In the genomic region with DNA sequence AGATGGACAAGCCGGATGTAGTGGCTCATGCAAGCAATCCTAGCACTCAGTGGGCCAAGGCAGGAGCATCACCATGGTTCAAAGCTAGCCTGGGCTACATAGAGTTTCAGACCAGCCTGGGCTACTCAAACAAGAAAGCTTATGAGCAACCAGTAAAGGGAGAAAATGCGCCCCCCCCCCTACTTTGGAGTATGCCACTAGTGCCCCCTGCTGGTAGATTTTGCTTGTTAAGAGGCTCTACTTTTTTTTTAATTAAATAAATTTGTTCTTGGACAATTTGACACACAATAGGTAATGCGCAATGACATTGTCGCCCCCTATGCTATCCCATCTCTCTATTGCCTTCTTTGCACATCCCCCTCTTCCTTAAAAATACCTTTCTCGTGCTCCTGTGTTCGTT, we compare ENCODE assay signal across 8 mouse cellular contexts. TPM values are rescaled to one million over a fixed set of nuclear protein-coding genes. Genes with fewer than 3 reads are reported as not detected.
A peak's percentile ranks its signal among the peaks of the same experiment; 100 is the strongest.
DNase-seq lines count a peak whose midpoint lies in the region; TF ChIP-seq lines count a peak whose summit lies in the region.

No protein-coding gene starts in this region.

- WGBS in small intestine, adult 2 months = 53% methylated on average over 6 of the region's 6 CpGs

- H3K9ac ChIP-seq in ES-E14 (ENCODE audit: insufficient read depth, low read depth, low read length, poor library complexity, severe bottlenecking) = no peak overlapping the region

- intact Hi-C loops in left cerebral cortex, postnatal 4 days (cut with DNase I) = no loop called here
- intact Hi-C loops in left cerebral cortex, postnatal 10 days (cut with DNase I) = no loop called here

- peak; percentile 56 to 73 for DNase-seq in cerebellum, postnatal 10 days
- DNase-seq in cerebellum, adult 11-12 months = no peak
- peak; percentile 25 for DNase-seq in left cerebral cortex, postnatal 4 days
- DNase-seq in left cerebral cortex, postnatal 10 days (ENCODE audit: extremely low spot score in 1 of 2, low spot score in 2 of 2) = no peak
- DNase-seq in ES-E14 (ENCODE audit: low read depth, low spot score) = peak; percentile 42
- DNase-seq in fibroblast of lung, adult 2 months (ENCODE audit: low read depth) = peak; percentile 6
- DNase-seq in left cerebral cortex, adult 8-10 months (ENCODE audit: low spot score in 2 of 2) = no peak

- in situ Hi-C loops in ES-E14 (cut with MboI; ENCODE audit: low sequenced_read_pairs in 2 of 2, unreplicated experiment in 2 of 2) = no loop called here

- no peak for TF ChIP-seq POLR2A in small intestine, adult 2 months (IDR thresholded peaks at IDR 0.05; ENCODE audit: low read depth, low read length)

- H3K4me3 ChIP-seq in ES-E14 (ENCODE audit: insufficient read depth in 1 of 2, low read depth in 1 of 2, low read length in 2 of 2, poor library complexity in 1 of 2, severe bottlenecking in 1 of 2) = no peak overlapping the region
- H3K4me3 ChIP-seq in small intestine, adult 2 months (ENCODE audit: low read depth, low read length) = no peak overlapping the region

- peak; percentile 49; the same call in 1 of the 2 replicates for TF ChIP-seq CTCF in small intestine, adult 2 months (IDR thresholded peaks at IDR 0.05; ENCODE audit: extremely low read depth, insufficient read length, insufficient replicate concordance, low read depth, low read length)

- no peaks in the 10 kb centered on the region for H3K27me3 ChIP-seq in small intestine, adult 2 months (ENCODE audit: control insufficient read depth, insufficient read depth, low read length)

- no peaks in the 10 kb centered on the region for H3K9me3 ChIP-seq in ES-E14 (ENCODE audit: control insufficient read depth, insufficient read depth, low read depth, low read length)

- H3K36me3 ChIP-seq in ES-E14 (ENCODE audit: control insufficient read depth, insufficient read depth, low read length, poor library complexity, severe bottlenecking) = no peaks in the 10 kb centered on the region
- H3K36me3 ChIP-seq in small intestine, adult 2 months (ENCODE audit: control insufficient read depth, insufficient read depth, low read length) = no peaks in the 10 kb centered on the region

- no peaks in the 10 kb centered on the region for H3K4me1 ChIP-seq in ES-E14 (ENCODE audit: control insufficient read depth in 2 of 2, insufficient read depth in 2 of 2, low read length in 2 of 2, poor library complexity in 1 of 2)
- H3K4me1 ChIP-seq in small intestine, adult 2 months (ENCODE audit: control insufficient read depth, insufficient read depth, insufficient read length, low read length) = no peaks in the 10 kb centered on the region

- no peak overlapping the region for H3K27ac ChIP-seq in ES-E14 (ENCODE audit: insufficient read depth, low read depth, low read length, poor library complexity, severe bottlenecking)
- no peak overlapping the region for H3K27ac ChIP-seq in small intestine, adult 2 months (ENCODE audit: insufficient read depth, low read depth, low read length)

TF ChIP-seq in ES-E14, 5 proteins besides CTCF, POLR2A, EP300 and RAD21:
- TF ChIP-seq ZNF384 (IDR thresholded peaks at IDR 0.05; ENCODE audit: low read depth, low read length) (peak; percentile 87), ZC3H11A (IDR thresholded peaks at IDR 0.05; ENCODE audit: borderline replicate concordance, low read depth, low read length) (peak; percentile 34; the same call in 1 of the 2 replicates), MAFK (IDR thresholded peaks at IDR 0.05; ENCODE audit: insufficient read depth, low read depth, low read length) (no peak)

RNA-seq across cellular contexts. Expression of gene Slc47a1, which starts 9.9 kb away (rescaled TPM):
- total RNA-seq in left cerebral cortex, postnatal 4 days (2021) = 1 to 10 TPM; 1.5 to 2.1 TPM
- total RNA-seq in left cerebral cortex, postnatal 10 days (2021) = 1 to 10 TPM; 2.3 to 3.1 TPM
- 31.6 and 32.2 TPM in 2 replicates for total RNA-seq in ES-E14 (2012; rRNA removed)
- 9.7 and 25.8 TPM in 2 replicates for polyA plus RNA-seq in small intestine, adult 2 months (2012; rRNA removed)
- total RNA-seq in left cerebral cortex, adult 8-10 months (2022) = 1 to 10 TPM; 1.6 to 3.3 (median 2.9) TPM

RNA-seq across cellular contexts. Expression of gene Slc47a2, which starts 45.4 kb away (rescaled TPM):
- under 1 TPM; 0.20 to 0.28 TPM for total RNA-seq in left cerebral cortex, postnatal 4 days (2021)
- total RNA-seq in left cerebral cortex, postnatal 10 days (2021) = under 1 TPM; 0.43 to 0.51 TPM
- total RNA-seq in ES-E14 (2012; rRNA removed) = 4.1 and 5.9 TPM in 2 replicates
- polyA plus RNA-seq in small intestine, adult 2 months (2012; rRNA removed) = 0.06 TPM in 1 of 2 replicates, not detected in the other
- total RNA-seq in left cerebral cortex, adult 8-10 months (2022) = under 1 TPM; 0.23 to 0.55 (median 0.27) TPM

Comparison
In these comparisons a context has a peak if more than half of its experiments do, and no peak if none do; other contexts are left out.
1. DNase-seq: peak in cerebellum, postnatal 10 days (2 of 2), left cerebral cortex, postnatal 4 days (single experiment), ES-E14 (single experiment) and fibroblast of lung, adult 2 months (single experiment); none in cerebellum, adult 11-12 months (single experiment), left cerebral cortex, postnatal 10 days (0 of 2) and left cerebral cortex, adult 8-10 months (0 of 2).